Mouse (Mus musculus): ENCODE measurements around the gene Tbc1d1.

- TF ChIP-seq POLR2A (IDR thresholded peaks at IDR 0.05; ENCODE audit: insufficient read length, low read depth) (no peak), USF1 (IDR thresholded peaks at IDR 0.05; ENCODE audit: low read depth) (no peak), POLR2AphosphoS2 (IDR thresholded peaks at IDR 0.05; ENCODE audit: insufficient read length, low read depth) (no peak), MAX (IDR thresholded peaks at IDR 0.05; ENCODE audit: low read depth) (no peak), MYOD1 (IDR thresholded peaks at IDR 0.05; ENCODE audit: control insufficient read depth in 1 of 3, insufficient read length in 2 of 3, low read depth in 2 of 3) (no peak), TCF12 (IDR thresholded peaks at IDR 0.05; ENCODE audit: insufficient read depth, poor library complexity, severe bottlenecking) (no peak), E2F4 (IDR thresholded peaks at IDR 0.05; ENCODE audit: insufficient read depth) (no peak), REST (IDR thresholded peaks at IDR 0.05; ENCODE audit: insufficient read depth, insufficient read length) (no peak), CEBPB (IDR thresholded peaks at IDR 0.05; ENCODE audit: insufficient read depth, poor library complexity, severe bottlenecking) (no peak), TCF3 (IDR thresholded peaks at IDR 0.05; ENCODE audit: insufficient read length, low read depth) (no peak), MYOG (IDR thresholded peaks at IDR 0.05; ENCODE audit: control insufficient read depth in 1 of 3, insufficient read depth in 1 of 3, insufficient read length in 2 of 3, low read depth in 2 of 3) (no peak)
These were observed 6.6 kb upstream of the Tbc1d1 start for GRCm38 (mm10) chr5:64149184-64150127.

Measured in myocyte (in vitro differentiated cells).